Mouse (Mus musculus): ENCODE results near the gene Plp2. TPM values are rescaled to one million over a fixed set of nuclear protein-coding genes. Genes with fewer than 3 reads are reported as not detected.

The Plp2 gene
- polyA plus RNA-seq, 1 experiment from 2014 or later: 205 TPM

DNA sequence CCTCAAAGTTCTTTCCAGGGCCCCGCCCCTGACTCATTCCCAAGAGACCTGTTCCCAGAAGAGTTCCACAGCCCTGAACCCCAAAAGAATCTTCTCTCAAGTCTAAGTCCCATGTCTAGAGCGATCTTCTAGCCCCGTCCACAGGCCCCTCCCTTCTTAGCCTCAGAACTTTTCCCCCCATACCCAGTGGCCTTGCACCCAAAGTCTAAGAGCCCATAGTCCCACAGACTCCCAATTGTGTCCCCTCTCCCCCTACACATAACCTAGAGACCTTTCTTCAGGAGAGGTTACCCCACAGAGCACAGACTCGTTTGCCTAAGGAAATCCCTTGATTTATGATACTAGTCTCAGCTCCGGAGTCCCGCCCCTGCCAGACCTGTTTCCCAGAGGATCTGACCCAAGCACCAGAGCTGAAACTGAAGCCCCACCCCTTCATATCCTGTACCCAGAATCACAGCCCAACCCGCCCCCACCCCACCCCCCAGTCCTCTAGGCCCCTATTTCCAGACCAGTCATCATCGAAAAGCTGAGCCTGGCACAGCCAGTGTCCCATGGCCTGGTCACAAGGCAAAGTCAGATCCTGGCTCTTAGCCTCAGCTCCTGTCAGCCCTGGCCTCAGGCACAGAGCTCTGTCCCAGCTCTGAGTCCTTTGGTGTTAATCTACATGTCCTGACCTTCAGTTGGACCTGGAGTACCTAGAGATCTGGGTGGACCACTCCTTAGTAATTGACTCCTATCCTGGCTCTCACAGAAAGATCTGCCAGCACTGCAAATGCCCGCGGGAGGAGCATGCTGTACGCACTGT lies 12.2 kb downstream of the Plp2 start:
- 0 out of 2 replicates have a peak, but pooled peaks cover 4% of the 10 kb centered on the region for H3K36me3 ChIP-seq
- peak overlapping the region; percentile 68 for H3K27ac ChIP-seq
- H3K4me3 ChIP-seq: peak overlapping the region; percentile 49
- H3K9me3 ChIP-seq: no peaks in the 10 kb centered on the region
- 49% methylated on average over 11 of the region's 11 CpGs for WGBS
- no peaks in the 10 kb centered on the region for H3K27me3 ChIP-seq
- no peak overlapping the region for H3K9ac ChIP-seq
- no peak for ATAC-seq (ENCODE audit: insufficient number of reproducible peaks, low FRiP score, low TSS enrichment, low read depth)
- H3K4me1 ChIP-seq: peaks cover 6% of the 10 kb centered on the region; the same call in 1 of the 2 replicates
- H3K4me2 ChIP-seq: peak overlapping the region; percentile 50

DNA sequence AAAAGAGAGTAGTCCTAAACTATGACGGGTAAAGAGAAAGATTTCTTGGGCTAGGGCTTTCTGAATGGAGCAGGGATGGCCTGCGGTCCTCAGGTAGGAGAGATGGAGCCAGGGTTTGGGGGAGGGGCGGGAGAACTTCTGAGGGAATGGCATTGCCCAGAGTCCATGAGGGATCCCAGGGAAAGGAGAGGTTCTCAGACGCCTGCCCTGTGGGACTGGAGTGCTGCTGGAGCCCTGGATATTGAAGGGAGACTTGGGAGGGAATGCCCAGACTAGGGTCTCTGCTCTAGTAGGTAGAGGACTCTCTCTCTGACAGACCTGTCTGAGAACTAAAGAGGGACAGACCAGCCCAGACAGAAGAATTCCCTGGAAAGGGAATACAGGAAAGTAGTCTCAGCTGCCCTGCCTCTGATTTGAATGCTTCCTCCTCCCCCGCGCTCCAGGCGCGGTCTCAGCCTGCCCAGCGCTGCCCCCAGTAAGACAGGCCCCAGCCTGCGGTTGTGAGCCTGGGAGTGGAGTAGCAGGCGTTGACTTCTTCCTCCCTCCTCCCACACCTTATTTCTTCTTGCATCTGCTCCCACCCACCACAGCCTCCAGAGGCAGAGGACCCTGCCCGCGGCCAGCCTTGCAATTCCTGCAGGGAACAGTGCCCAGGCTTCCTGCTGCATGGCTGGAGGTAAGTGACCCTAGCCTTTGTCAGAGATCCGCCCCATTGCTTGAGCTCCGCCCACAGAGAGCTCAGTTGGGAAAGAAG lies 13.0 kb downstream of the Plp2 start:
- no peaks in the 10 kb centered on the region for H3K36me3 ChIP-seq
- peaks cover 6% of the 10 kb centered on the region; the same call in 1 of the 2 replicates for H3K4me1 ChIP-seq
- peak overlapping the region; percentile 68 for H3K27ac ChIP-seq
- H3K4me3 ChIP-seq: peak overlapping the region; percentile 49
- 28% methylated on average over 12 of the region's 15 CpGs for WGBS
- ATAC-seq (ENCODE audit: insufficient number of reproducible peaks, low FRiP score, low TSS enrichment, low read depth): no peak
- H3K27me3 ChIP-seq: no peaks in the 10 kb centered on the region
- H3K9ac ChIP-seq: no peak overlapping the region
- no peaks in the 10 kb centered on the region for H3K9me3 ChIP-seq
- H3K4me2 ChIP-seq: peak overlapping the region; percentile 50

DNA sequence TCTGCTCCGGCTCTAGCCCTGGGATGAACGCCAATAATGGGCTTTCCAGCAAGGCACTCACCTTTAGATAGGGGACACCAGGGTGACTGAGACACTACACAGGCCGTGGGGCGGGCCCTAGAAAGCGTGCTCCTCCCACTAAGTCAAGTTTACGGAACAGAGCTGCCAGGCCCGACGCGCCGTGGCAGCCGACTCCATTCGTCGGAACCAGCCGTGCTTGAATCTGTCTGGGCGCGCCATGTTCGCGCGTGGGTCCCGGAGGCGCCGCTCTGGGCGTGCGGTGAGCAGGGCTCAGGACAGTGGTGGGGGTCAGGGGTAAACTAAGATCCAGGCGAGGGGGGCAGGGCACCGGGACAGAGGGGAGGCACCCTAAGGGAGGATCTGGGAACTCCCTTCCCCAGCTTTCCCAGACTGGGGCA lies 14.0 kb downstream of the Plp2 start, which contains the start of gene Prickle3:
Gene Prickle3, plus strand, starts transcription at position 40 of the 419 bp plus-strand sequence.
- H3K36me3 ChIP-seq: no peaks in the 10 kb centered on the region
- peak within 1 kb of the TSS; percentile 68 for H3K27ac ChIP-seq
- peak within 1 kb of the TSS; percentile 50 for H3K4me2 ChIP-seq
- H3K9me3 ChIP-seq: no peaks in the 10 kb centered on the region
- H3K9ac ChIP-seq: peak within 1 kb of the TSS; percentile 48; the same call in 1 of the 2 replicates
- H3K4me1 ChIP-seq: peaks cover 6% of the 10 kb centered on the region; the same call in 1 of the 2 replicates
- 19% methylated on average over 26 of the region's 26 CpGs for WGBS
- no peaks in the 10 kb centered on the region for H3K27me3 ChIP-seq
- ATAC-seq (ENCODE audit: insufficient number of reproducible peaks, low FRiP score, low TSS enrichment, low read depth): no peak
- H3K4me3 ChIP-seq: peak within 1 kb of the TSS; percentile 49

DNA sequence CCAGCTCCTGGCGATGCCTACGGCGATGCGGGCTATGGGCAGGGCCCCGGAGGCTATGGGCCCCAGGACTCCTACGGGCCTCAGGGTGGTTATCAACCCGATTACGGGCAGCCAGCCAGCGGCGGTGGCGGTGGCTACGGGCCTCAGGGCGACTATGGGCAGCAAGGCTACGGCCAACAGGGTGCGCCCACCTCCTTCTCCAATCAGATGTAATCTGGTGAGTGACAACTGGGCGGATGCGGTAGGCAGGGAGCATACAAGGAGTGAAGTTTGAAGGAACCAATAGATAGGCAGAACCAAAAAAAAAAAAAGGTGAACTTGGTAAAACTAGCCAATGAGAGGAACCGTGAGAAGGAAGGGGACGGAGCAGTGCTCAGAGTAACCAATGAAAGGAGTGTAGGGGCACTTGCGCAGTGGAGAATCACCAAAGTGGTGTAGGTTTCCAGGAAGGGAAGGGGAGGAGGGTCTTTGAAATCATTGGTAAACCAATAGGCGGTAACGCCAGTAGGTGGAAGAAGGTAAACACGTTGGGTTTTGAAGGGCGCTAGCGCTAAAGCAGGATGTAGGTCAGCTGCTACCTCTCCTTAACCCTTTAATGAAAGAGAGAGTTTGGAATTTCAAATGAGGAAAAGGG lies 22.4 kb downstream of the Plp2 start:
- H3K4me1 ChIP-seq: no peaks in the 10 kb centered on the region
- peak overlapping the region; percentile 55 for H3K4me3 ChIP-seq
- WGBS: 22% methylated on average over 25 of the region's 25 CpGs
- ATAC-seq (ENCODE audit: insufficient number of reproducible peaks, low FRiP score, low TSS enrichment, low read depth): peak; percentile 96
- no peaks in the 10 kb centered on the region for H3K9me3 ChIP-seq
- no peaks in the 10 kb centered on the region for H3K27me3 ChIP-seq
- H3K9ac ChIP-seq: peak overlapping the region; percentile 51
- H3K36me3 ChIP-seq: no peaks in the 10 kb centered on the region
- peak overlapping the region; percentile 49 for H3K4me2 ChIP-seq
- H3K27ac ChIP-seq: peak overlapping the region; percentile 85

DNA sequence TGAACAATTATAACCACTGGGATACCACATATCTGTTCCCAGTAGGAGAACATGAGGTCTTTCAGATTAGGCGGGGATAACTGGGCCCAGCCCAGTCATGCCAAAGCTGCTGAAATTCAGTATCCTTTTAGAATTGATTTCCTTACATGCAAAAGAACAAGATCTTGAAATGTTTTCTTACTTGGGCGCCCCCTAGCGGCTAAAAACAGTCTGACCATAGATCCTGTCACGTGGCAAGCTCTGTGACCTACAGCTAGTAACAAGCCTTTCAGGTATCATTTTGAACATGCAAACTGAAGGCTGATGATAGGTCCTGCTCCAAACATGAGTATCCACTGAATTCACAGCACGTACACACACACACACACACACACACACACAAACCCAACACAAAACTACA lies 25.8 kb downstream of the Plp2 start:
- 0 out of 2 replicates have a peak, but pooled peaks cover 3% of the 10 kb centered on the region for H3K27me3 ChIP-seq
- H3K4me3 ChIP-seq: no peak overlapping the region
- H3K9me3 ChIP-seq: no peaks in the 10 kb centered on the region
- H3K36me3 ChIP-seq: no peaks in the 10 kb centered on the region
- 16% methylated on average over 5 of the region's 5 CpGs for WGBS
- ATAC-seq (ENCODE audit: insufficient number of reproducible peaks, low FRiP score, low TSS enrichment, low read depth): no peak
- H3K4me2 ChIP-seq: no peak overlapping the region
- no peak overlapping the region for H3K9ac ChIP-seq
- H3K4me1 ChIP-seq: no peaks in the 10 kb centered on the region
- no peak overlapping the region for H3K27ac ChIP-seq

DNA sequence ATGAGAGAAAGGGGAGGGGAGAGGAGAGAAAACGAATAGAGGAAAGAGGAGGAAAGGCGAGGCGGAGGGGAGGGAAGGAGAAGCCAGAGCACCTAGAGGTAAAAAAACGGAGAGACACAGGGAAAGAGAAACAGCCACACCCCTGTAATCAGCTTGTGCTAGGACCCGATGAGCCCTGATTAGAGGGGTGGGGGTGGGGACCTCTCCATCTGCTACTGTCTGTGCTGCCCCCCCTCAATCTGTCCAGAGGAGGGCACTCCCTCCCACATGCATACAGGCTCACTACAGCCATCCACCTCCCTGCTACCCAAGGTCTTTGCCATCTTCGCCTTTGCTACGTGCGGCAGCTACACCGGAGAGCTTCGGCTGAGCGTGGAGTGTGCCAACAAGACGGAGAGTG lies 30.4 kb downstream of the Plp2 start:
- Histone ChIP-seq H3K4me3 (no peak overlapping the region), H3K9ac (no peak overlapping the region), H3K9me3 (no peaks in the 10 kb centered on the region), H3K36me3 (no peaks in the 10 kb centered on the region), H3K27ac (no peak overlapping the region), H3K4me2 (no peak overlapping the region), H3K27me3 (0 out of 2 replicates have a peak, but pooled peaks cover 8% of the 10 kb centered on the region), H3K4me1 (no peaks in the 10 kb centered on the region)
- ATAC-seq (ENCODE audit: insufficient number of reproducible peaks, low FRiP score, low TSS enrichment, low read depth): no peak
- 39% methylated on average over 12 of the region's 12 CpGs for WGBS

DNA sequence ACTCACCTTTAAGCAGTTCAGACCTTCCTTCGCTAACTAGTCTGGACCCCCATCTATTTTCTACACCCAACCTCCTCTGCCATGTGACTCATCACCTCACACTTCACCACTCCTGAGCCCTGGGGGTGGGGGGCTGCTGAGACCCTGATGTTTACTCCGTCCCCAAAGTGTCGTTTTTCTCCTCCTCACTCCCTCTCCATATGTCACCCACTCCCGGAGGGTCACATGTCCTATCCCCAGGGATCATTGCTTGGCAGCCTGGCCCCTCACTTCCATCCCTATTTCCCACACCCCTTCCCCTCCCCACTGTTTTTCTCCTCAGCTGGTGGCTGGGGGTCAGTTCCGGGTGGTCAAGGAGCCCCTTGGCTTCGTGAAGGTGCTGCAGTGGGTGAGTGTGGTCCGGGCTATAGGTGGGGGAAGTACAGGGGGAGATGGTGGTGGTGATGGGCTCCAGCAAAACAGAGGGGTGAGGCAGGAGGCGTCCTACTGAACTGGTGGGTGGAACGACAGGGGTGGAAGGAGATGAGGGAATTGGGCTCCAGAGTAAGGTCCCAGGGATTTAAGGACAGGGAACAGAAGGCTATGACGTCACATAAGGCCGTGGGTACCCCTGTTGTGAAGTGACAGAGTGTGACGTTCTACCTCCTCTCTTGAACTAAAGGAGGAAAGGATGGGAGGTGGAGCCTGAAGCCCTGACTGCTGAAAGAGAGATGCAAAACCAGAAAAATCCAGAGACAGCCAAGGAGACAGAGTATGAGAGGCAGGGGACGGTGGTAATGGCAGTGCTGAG lies 31.5 kb downstream of the Plp2 start:
- Histone ChIP-seq H3K9me3 (no peaks in the 10 kb centered on the region), H3K36me3 (no peaks in the 10 kb centered on the region), H3K4me1 (no peaks in the 10 kb centered on the region), H3K4me2 (no peak overlapping the region), H3K4me3 (no peak overlapping the region), H3K9ac (no peak overlapping the region), H3K27ac (no peak overlapping the region), H3K27me3 (0 out of 2 replicates have a peak, but pooled peaks cover 8% of the 10 kb centered on the region)
- ATAC-seq (ENCODE audit: insufficient number of reproducible peaks, low FRiP score, low TSS enrichment, low read depth): no peak
- 27% methylated on average over 13 of the region's 13 CpGs for WGBS

DNA sequence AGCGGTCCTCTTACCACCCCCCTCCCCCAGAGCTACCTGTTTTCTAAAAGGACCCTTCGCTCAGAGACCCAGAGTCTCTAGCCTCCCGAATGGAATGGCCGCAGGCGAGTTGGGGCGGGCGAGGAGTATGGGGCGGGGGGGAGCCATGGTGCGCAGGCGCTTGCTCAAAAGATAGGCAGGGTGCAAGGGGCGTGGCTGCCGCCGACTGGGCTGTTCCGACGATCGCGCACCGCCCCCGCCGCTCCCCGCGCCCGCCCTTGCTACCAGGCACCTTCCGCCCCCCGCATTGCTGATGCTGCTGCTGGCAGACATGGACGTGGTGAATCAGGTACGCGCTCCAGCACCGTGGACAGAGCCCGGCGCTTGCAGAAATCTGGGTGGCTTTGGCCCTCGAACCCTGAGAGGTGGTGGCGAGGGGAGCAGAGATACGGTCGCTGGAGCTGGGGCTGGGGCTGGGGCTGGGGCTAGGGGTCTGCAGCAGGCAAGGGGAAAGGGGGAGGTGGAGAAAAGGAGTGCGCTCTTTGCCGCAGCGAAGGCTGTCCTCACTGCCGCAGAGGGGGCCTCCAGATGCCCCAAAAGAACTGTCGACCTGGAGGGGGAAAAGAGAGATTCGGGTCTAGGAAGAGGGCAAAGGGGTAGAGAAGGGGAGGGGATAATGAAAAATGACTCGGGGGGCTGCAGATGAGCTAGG lies 32.6 kb downstream of the Plp2 start, which contains the start of gene Syp:
Gene Syp, plus strand, starts transcription at position 71 of the 691 bp plus-strand sequence.
- no peak within 1 kb of the TSS for H3K9ac ChIP-seq

DNA sequence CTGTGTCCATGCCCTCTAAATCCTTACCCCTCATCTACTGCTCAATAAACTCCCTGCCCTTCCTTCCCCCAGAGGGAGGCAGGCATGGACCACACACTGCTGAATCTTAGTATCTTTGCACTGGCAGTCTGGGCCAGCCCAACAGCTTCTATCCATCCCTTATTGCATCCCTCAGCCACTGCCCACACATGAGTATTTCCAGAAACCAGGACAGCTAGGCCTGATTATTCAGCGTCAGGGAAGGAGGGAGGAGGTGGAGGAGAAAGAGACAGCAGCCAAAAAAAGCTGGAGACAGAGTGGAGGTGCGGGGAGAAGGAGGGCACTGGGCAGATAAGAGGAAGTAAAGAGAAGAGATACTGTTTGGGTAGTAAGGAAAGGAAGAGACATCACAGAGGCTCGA lies 36.1 kb downstream of the Plp2 start:
- no peak overlapping the region for H3K4me2 ChIP-seq
- ATAC-seq (ENCODE audit: insufficient number of reproducible peaks, low FRiP score, low TSS enrichment, low read depth): no peak
- no peak overlapping the region for H3K9ac ChIP-seq
- 0 out of 2 replicates have a peak, but pooled peaks cover 5% of the 10 kb centered on the region for H3K27me3 ChIP-seq
- H3K36me3 ChIP-seq: no peaks in the 10 kb centered on the region
- H3K4me1 ChIP-seq: no peaks in the 10 kb centered on the region
- H3K9me3 ChIP-seq: no peaks in the 10 kb centered on the region
- H3K27ac ChIP-seq: no peak overlapping the region
- WGBS: 66% methylated on average over 3 of the region's 3 CpGs
- no peak overlapping the region for H3K4me3 ChIP-seq

More for the DNA sequence above, 32.6 kb downstream of the Plp2 start, which contains the start of gene Syp:
- Histone ChIP-seq H3K4me2 (peak within 1 kb of the TSS; percentile 47), H3K27ac (no peak within 1 kb of the TSS), H3K9me3 (no peaks in the 10 kb centered on the region), H3K36me3 (no peaks in the 10 kb centered on the region), H3K4me1 (no peaks in the 10 kb centered on the region), H3K27me3 (0 out of 2 replicates have a peak, but pooled peaks cover 8% of the 10 kb centered on the region), H3K4me3 (peak within 1 kb of the TSS; percentile 25)
- ATAC-seq (ENCODE audit: insufficient number of reproducible peaks, low FRiP score, low TSS enrichment, low read depth): peak; percentile 53; the same call in 1 of the 2 replicates
- 17% methylated on average over 33 of the region's 42 CpGs for WGBS

DNA sequence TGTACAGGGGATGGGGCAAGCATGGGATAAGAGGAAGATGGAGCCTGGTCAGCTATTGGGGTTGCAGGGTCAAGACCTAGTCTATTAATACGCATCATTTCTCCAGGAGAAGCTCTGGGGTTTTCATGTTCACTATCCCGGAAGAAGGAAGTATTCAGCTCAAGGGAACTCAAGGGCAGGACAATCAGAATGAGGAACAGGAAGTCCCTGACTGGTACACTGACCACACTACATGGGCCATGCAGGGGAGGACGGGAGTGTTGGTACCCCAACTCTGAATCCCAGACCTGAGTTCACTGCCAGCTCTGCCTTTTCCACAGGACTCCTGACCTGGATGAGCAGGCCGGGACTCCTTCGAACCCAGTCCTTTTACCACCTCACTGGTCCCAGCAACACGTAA lies 38.6 kb downstream of the Plp2 start:
- H3K9me3 ChIP-seq: no peaks in the 10 kb centered on the region
- H3K9ac ChIP-seq: no peak overlapping the region
- H3K36me3 ChIP-seq: no peaks in the 10 kb centered on the region
- H3K4me3 ChIP-seq: no peak overlapping the region
- no peak for ATAC-seq (ENCODE audit: insufficient number of reproducible peaks, low FRiP score, low TSS enrichment, low read depth)
- H3K4me1 ChIP-seq: no peaks in the 10 kb centered on the region
- H3K4me2 ChIP-seq: no peak overlapping the region
- no peaks in the 10 kb centered on the region for H3K27me3 ChIP-seq
- no peak overlapping the region for H3K27ac ChIP-seq
- 80% methylated on average over 6 of the region's 6 CpGs for WGBS

Data from limb, embryonic 15.5 days (tissue).